Mouse (Mus musculus) testis, adult 2 months (tissue): ENCODE measurements at regions not wholly inside any gene's neighbourhood (a gene's known extent, or its start where the extent isn't known, plus 50 kb on each side); places are given as distances from the start of the nearest gene placed in this dataset.

Source experiments
- CTCF ChIP-seq: fragments of 200-500 bp; IDR thresholded peaks from 2 replicates; pipeline ENCODE4 v1.5.1; 2012; ENCODE audit warnings: low read depth, mild to moderate bottlenecking, inconsistent platforms, low read length, moderate library complexity; ENCODE audit not compliant: control insufficient read depth, insufficient read depth, insufficient replicate concordance
- POLR2A ChIP-seq: fragments of 200-500 bp; IDR thresholded peaks from 2 replicates; pipeline ENCODE4 v1.6.1; 2012; ENCODE audit warnings: low read depth, mild to moderate bottlenecking, inconsistent platforms, low read length, moderate library complexity; ENCODE audit not compliant: control insufficient read depth

DNA sequence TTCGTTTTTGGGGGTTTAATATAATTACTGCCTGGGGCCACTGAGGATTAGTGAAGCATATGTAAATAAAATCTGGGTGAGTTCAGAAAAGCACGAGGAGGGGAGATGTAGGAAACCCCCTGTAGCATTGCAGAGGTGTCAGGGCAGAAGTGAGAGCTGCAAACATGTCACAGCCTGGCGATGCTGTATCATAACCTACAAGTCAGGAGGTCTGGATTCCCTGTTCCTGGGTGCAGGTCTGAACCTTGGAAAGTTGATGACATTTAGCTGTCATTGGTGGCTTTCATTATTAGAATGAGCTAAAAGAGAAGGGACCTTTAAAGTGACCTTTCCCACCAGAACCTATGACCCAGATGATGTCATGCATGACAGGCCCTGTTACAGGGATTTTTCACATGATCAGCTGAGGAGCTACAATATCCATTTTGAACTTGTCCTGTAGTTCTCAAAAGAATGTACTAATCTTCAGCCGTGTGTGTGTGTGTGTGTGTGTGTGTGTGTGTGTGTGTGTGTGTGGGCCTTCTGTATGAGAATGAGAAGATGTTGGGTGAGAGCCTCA is 202.8 kb upstream of the Ptger4 start:
- TF ChIP-seq CTCF = no peak
- TF ChIP-seq POLR2A = no peak
